Mouse (Mus musculus) heart, embryonic 11.5 days (tissue): ENCODE data around the gene Dnah2. TPM values are rescaled to one million over a fixed set of nuclear protein-coding genes. Genes with fewer than 3 reads are reported as not detected.
A peak's percentile ranks its signal among the peaks of the same experiment; 100 is the strongest.

Experiments used
- ATAC-seq: fragments of 200-750 bp; cut with Nextera tagmentation; replicated peaks from 2 replicates; pipeline ENCODE4 v1.8.0; 2017; ENCODE audit warnings: moderate library complexity; ENCODE audit not compliant: insufficient number of reproducible peaks, low FRiP score, low TSS enrichment
- H3K27ac ChIP-seq: fragments of 300-500 bp; sonication (generic); 2 replicates; pipeline ENCODE4 v1.5.1; 2014; ENCODE audit warnings: mild to moderate bottlenecking, low read depth, low read length
- H3K27me3 ChIP-seq: fragments of 300-500 bp; sonication (generic); 2 replicates; pipeline ENCODE4 v1.6.1; 2014; ENCODE audit warnings: mild to moderate bottlenecking, low read length, mixed read lengths; ENCODE audit not compliant: control insufficient read depth, insufficient read depth
- H3K36me3 ChIP-seq: fragments of 300-500 bp; sonication (generic); 2 replicates; pipeline ENCODE4 v1.6.1; 2014; ENCODE audit warnings: mild to moderate bottlenecking, low read length, moderate library complexity, mixed read lengths; ENCODE audit not compliant: control insufficient read depth, insufficient read depth
- H3K4me1 ChIP-seq: fragments of 300-500 bp; sonication (generic); 2 replicates; pipeline ENCODE4 v1.6.1; 2014; ENCODE audit warnings: low read length; ENCODE audit not compliant: control insufficient read depth, insufficient read depth
- H3K4me2 ChIP-seq: fragments of 300-500 bp; sonication (generic); 2 replicates; pipeline ENCODE4 v1.6.1; 2014; ENCODE audit warnings: mild to moderate bottlenecking, moderate library complexity
- H3K4me3 ChIP-seq: fragments of 300-500 bp; sonication (generic); 2 replicates; pipeline ENCODE4 v1.5.1; 2014; ENCODE audit warnings: low read depth, low read length
- H3K9ac ChIP-seq: fragments of 300-500 bp; sonication (generic); 2 replicates; pipeline ENCODE4 v1.6.1; 2014; ENCODE audit warnings: mild to moderate bottlenecking, low read depth, low read length, moderate library complexity
- H3K9me3 ChIP-seq: fragments of 300-500 bp; sonication (generic); replicated peaks from 2 replicates; pipeline ENCODE4 v1.6.1; 2016; ENCODE audit warnings: low read length; ENCODE audit not compliant: control insufficient read depth
- WGBS: fragments of 180-500 bp; shearing (Covaris S2); extraction: QIAGEN DNeasy Blood & Tissue Kit; methylation state at CpG from one replicate; pipeline ENCODE4 v1.1.7; 2014; ENCODE audit not compliant: insufficient replicate concordance; 5-methylcytosine and 5-hydroxymethylcytosine counted together
- polyA plus RNA-seq: library from polyadenylated mRNA; unstranded; fragments of >200 nt; fragmentation: Nextera tagmentation; extraction: Ambion mirVana; gene quantifications from 2 replicates; pipeline ENCODE4 v1.2.1, GENCODE M21; 2014

Dnah2 gene
- polyA plus RNA-seq, 1 experiment from 2014 or later: 0.20 TPM

DNA sequence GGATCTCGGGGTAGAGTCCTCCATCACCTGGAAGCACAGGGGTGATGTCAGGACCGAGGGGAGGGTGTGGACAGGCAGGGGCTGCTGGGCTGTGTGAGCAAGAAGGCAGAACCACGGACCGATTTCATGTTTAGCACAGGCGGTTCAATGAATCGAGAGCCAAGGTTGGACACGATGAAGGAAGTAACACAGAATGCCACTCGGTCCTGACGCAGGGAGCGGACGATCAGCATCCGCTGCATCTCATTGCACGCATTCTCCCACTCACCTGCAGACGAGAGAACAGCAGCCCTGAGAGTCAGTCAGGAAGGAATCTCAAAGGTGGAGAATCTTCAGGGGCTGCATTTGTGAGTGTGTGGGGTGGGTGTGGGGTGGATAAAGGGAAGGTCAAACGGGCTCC, 118.3 kb downstream of the Dnah2 start:
- Histone ChIP-seq H3K4me2 (no peak overlapping the region), H3K9me3 (no peaks in the 10 kb centered on the region), H3K27me3 (peaks cover 7% of the 10 kb centered on the region), H3K27ac (no peak overlapping the region), H3K4me1 (peaks cover 9% of the 10 kb centered on the region; the same call in 1 of the 2 replicates), H3K36me3 (no peaks in the 10 kb centered on the region), H3K9ac (no peak overlapping the region), H3K4me3 (no peak overlapping the region)
- ATAC-seq: no peak
- WGBS: 77% methylated on average over 15 of the region's 15 CpGs

DNA sequence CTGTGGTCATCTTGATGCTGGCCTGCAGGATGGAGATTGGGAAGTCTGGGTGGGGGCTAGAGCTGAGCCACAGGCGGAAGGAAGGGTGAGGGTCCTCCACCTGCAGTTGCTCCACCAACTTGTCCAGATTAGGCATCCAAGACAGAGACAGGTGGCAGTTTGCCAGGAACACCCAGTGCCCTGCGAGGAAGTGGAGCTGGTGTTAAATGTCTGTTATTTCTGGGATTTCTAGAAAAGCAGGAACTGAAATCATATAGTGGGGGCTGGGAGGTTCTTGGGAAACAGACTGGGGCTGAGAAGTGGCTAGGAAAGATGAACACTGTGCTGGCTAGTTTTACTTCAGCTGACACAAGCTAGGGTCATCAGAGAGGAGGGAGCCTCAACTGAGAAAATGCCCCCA, 119.6 kb downstream of the Dnah2 start:
- 40% methylated on average over 2 of the region's 2 CpGs for WGBS
- Histone ChIP-seq H3K4me3 (no peak overlapping the region), H3K27ac (no peak overlapping the region), H3K36me3 (no peaks in the 10 kb centered on the region), H3K9ac (no peak overlapping the region), H3K4me1 (peaks cover 9% of the 10 kb centered on the region; the same call in 1 of the 2 replicates), H3K4me2 (0 out of 2 replicates have a peak overlapping the region, but pooled peaks have one; percentile 6), H3K27me3 (peaks cover 7% of the 10 kb centered on the region), H3K9me3 (no peaks in the 10 kb centered on the region)
- ATAC-seq: no peak

DNA sequence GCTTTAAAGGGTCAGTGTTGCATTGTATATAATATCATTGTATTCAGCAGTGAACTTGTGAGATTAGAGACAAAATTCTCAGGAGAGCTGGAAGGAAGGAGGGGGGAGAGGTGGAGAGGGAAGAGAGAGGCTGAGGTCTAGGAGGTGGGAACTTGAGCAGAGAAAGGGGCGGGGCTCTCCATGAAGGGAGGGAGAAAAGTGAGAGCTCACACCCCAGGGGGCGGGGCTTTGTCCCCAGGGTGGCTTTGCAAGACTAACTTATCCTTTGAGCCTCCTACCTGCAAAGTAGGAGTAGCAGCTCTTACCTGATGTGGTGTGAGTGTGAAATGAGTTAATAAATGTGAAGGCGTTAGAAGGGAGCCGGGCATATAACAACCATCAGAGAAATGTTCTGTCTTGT, 120.2 kb downstream of the Dnah2 start:
- peaks cover 9% of the 10 kb centered on the region; the same call in 1 of the 2 replicates for H3K4me1 ChIP-seq
- H3K4me3 ChIP-seq: no peak overlapping the region
- 20% methylated on average over 4 of the region's 4 CpGs for WGBS
- H3K36me3 ChIP-seq: no peaks in the 10 kb centered on the region
- peaks cover 7% of the 10 kb centered on the region for H3K27me3 ChIP-seq
- no peak overlapping the region for H3K9ac ChIP-seq
- no peak overlapping the region for H3K27ac ChIP-seq
- H3K9me3 ChIP-seq: no peaks in the 10 kb centered on the region
- ATAC-seq: no peak
- no peak overlapping the region for H3K4me2 ChIP-seq

DNA sequence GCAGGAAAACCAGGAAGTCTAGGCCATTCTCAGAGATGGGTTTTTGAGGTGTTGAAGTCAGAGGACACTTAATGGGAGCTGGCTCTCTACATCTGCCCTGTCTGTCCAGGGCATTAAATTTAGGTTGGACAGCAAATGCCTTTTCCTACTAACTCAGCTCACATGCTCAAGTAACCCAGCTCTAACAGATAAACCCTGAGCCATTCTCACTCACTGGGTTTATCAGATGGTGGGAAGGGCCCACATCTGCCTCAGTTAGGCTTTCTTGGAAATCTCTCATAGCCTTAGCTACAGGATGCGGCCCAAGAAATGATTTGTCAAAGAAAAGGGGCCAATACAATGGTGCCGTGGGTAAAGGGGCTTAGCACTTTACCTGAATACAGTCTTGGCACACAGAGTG, 122.7 kb downstream of the Dnah2 start:
- no peak overlapping the region for H3K9ac ChIP-seq
- H3K4me1 ChIP-seq: peaks cover 13% of the 10 kb centered on the region
- peaks cover 19% of the 10 kb centered on the region for H3K27me3 ChIP-seq
- 85% methylated on average over 2 of the region's 2 CpGs for WGBS
- no peak overlapping the region for H3K27ac ChIP-seq
- no peaks in the 10 kb centered on the region for H3K36me3 ChIP-seq
- no peak overlapping the region for H3K4me3 ChIP-seq
- H3K9me3 ChIP-seq: no peaks in the 10 kb centered on the region
- H3K4me2 ChIP-seq: no peak overlapping the region
- no peak for ATAC-seq

DNA sequence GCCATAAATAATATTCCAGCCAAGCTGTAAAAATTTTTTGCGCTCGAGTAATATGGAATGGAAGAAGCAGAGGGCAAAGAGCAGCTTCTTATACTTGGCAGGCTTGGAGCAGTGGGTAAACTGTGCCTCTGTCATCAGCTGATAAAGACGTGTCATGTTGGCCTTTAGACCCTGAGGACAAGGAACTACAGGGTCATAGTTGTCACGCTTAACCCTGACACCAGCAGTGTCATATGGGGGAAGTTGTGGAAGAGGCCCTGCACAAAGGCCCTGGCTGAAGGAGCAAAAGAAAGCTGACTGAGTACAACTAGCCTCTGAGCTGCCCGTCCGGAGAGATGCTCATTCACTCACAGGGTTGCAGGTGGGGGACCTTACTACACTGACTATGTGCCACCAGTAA, 125.0 kb downstream of the Dnah2 start:
- H3K4me3 ChIP-seq: no peak overlapping the region
- no peak overlapping the region for H3K4me2 ChIP-seq
- 53% methylated on average over 6 of the region's 6 CpGs for WGBS

DNA sequence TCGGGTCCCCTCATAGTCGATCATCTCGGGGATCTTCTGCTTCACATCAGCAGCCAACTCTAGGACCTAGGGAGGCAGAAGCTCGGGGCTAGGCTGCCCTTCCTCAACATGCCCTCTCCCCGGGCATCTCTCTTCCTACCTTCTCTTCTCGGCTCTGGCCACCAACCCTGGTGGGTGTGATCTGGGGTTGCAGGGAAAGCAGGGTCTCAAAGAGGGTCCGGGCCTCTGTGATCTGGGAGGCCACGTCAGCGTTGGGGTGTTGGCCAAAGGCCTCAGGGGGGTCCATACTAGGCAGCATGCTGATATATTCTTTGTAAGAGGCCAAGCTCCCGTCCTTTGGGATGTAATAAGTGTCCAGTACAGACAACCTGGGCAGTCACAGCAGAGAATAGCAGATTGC, 126.1 kb downstream of the Dnah2 start:
- Histone ChIP-seq H3K9me3 (no peaks in the 10 kb centered on the region), H3K4me1 (peaks cover 27% of the 10 kb centered on the region), H3K4me3 (no peak overlapping the region), H3K36me3 (no peaks in the 10 kb centered on the region), H3K27me3 (peaks cover 25% of the 10 kb centered on the region), H3K9ac (no peak overlapping the region), H3K27ac (no peak overlapping the region), H3K4me2 (no peak overlapping the region)
- no peak for ATAC-seq
- WGBS: 83% methylated on average over 10 of the region's 10 CpGs

More for the DNA sequence above, 125.0 kb downstream of the Dnah2 start:
- Histone ChIP-seq H3K9me3 (no peaks in the 10 kb centered on the region), H3K4me1 (peaks cover 24% of the 10 kb centered on the region), H3K36me3 (no peaks in the 10 kb centered on the region), H3K9ac (no peak overlapping the region), H3K27me3 (peaks cover 25% of the 10 kb centered on the region), H3K27ac (no peak overlapping the region)
- ATAC-seq: no peak

DNA sequence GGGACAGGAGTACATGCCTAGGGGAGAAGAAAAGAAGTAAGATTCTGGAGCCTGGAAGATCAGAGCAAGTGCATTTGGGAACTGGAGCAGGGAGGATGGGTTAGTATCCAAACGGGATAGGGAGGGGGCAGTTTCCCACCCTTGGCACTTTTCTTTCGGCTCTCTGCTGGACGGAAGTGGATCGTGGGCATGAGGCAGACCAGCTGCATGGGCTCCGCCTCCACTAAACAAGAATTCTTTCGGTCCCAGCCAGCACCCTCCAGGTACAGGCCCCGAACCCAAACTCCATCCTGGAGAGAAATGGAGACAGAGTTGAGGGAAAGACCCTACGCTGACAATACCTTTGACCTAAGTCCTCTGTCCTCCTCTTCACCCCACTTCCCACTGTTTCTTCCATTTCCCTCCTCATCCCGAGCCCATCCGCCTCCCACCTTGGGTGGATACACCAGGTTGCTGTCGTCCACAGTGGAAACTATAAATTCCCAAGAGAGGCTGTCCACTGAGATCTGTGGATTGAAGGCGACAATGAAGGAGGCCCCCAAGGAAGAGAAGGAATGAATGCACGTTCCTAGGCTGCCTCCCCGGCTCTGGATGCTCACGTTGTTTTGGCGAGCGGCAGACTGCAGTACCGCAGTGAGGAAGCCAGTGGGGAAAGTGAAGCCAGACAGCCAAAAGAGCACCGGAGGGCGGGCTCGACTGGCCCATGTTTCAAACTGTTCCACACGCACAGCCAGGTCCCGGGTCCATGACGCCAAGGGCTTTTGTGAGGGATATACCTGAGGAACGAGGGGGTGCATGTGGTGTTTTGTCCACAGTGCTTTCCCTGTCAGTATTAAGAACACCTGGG, 127.6 kb downstream of the Dnah2 start:
- H3K4me3 ChIP-seq: peak overlapping the region; percentile 83; the same call in 1 of the 2 replicates
- H3K4me1 ChIP-seq: peaks cover 37% of the 10 kb centered on the region

DNA sequence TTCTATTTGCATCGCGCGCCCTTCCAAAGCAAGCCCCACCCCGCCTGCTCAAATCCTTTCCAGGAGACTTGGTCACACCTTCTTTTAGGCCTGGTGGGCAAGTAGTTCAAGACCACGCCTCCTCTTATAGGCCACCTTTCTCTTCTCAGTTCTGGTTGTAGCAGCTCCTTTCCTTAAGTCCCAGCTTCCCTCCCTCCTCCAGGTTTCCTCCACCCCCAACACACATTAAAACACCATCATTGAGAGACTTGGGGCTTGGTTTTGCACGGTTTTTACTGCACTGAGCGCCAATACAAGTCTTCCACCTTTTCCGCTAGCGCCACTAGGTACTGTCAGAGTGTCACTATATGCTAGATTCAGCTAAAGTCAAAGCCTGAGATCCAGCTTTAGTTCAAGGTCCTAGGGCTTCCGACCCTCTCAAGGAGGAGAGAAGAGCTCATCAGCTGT, 128.3 kb downstream of the Dnah2 start:
- peak overlapping the region; percentile 83 for H3K4me3 ChIP-seq
- H3K9me3 ChIP-seq: no peaks in the 10 kb centered on the region
- H3K4me2 ChIP-seq: peak overlapping the region; percentile 99
- peaks cover 25% of the 10 kb centered on the region for H3K27me3 ChIP-seq
- H3K27ac ChIP-seq: no peak overlapping the region
- peak overlapping the region; percentile 7; the same call in 1 of the 2 replicates for H3K9ac ChIP-seq
- ATAC-seq: no peak
- 6% methylated on average over 10 of the region's 10 CpGs for WGBS
- no peaks in the 10 kb centered on the region for H3K36me3 ChIP-seq
- H3K4me1 ChIP-seq: peaks cover 37% of the 10 kb centered on the region

More for the DNA sequence above, 127.6 kb downstream of the Dnah2 start:
- Histone ChIP-seq H3K9ac (peak overlapping the region; percentile 30; the same call in 1 of the 2 replicates), H3K36me3 (no peaks in the 10 kb centered on the region), H3K27me3 (peaks cover 25% of the 10 kb centered on the region), H3K4me2 (peak overlapping the region; percentile 99), H3K9me3 (no peaks in the 10 kb centered on the region), H3K27ac (no peak overlapping the region)
- WGBS: 13% methylated on average over 25 of the region's 25 CpGs
- no peak for ATAC-seq
